Mouse (Mus musculus): ENCODE results near the gene Slc38a4.

Gene Slc38a4

DNA sequence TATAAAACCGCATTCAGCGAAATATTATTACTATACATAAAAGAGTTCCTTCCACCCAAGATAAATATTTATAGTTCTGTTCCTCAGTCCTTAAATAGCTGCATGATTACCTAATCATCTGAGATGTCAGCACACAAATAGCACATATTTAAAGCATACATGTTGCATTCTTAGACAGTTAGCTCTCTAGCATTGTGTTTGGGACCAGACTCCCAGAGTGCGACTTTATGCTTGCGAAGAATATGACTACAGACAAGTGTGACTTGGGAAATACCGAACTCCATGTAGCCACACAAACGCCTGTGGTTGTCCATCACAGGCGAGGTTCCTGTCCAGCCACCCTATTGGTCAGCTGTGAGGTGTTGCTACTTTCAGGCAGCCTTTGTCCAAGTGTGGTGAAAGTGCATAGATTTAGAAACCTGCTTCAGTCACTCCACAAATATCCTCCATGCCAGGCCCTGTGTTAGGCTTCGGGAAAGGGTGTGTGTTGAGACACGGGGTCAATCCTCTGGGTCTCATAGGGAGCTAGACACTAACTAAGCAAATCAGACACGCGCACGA lies 40.6 kb downstream of the Slc38a4 start:
- DNase-seq (ENCODE audit: low read depth, low spot score): no peak

DNA sequence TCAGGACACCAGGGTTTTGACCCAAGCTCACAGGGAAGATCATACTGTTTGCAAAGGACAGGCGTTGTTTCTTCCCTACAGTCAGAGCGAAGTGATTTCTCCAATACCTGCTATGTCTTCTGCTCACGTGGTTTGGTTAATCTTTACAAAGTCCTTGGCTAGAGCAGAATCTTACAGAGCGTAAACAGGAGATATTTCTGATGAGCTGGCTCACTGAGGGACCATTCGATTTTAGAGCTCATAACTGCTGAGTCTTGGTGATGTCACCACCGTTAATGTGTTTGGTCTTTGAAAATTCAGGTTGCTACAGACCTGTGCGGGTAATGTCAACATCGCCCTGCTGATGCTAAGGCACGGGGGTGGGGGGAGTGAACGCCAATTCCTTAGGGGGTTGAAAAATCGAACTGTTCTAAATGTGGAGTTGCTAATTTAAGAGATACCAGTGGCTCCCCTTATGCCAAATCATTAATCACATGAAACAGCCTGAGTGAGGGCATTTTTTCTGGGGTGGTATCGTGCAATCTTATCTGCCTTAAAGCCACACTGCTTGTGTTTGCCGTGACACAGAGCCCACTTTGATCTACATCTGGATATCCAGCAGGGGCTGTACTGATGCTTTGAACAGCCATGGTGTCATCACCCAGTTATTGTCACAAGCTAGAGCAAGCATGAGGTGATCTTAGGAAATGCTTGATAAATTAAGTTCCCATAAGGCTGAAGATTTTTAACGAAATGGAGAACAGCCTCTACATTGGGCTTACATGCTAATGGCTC lies 44.0 kb downstream of the Slc38a4 start:
- no peak for DNase-seq (ENCODE audit: low read depth, low spot score)

DNA sequence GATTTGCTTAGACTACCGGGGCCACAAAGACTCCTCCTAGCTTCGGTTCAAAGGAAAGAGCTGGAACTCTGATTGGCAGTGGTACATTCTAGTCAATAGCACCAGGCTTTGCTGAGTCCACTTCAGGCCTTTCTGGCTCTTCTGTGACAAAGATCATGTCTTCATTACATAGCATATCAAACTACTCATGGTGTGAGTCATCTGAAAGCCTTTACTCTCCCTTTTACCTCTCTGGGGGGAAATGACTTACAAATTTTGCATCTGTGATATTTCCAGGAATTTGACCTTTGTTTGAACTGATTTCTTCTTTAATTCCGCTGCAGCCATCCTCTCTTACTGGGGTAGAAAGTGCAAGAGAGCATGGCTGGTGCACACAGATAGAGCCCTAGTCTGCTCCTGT lies 46.5 kb downstream of the Slc38a4 start:
- no peak for DNase-seq (ENCODE audit: low read depth, low spot score)

DNA sequence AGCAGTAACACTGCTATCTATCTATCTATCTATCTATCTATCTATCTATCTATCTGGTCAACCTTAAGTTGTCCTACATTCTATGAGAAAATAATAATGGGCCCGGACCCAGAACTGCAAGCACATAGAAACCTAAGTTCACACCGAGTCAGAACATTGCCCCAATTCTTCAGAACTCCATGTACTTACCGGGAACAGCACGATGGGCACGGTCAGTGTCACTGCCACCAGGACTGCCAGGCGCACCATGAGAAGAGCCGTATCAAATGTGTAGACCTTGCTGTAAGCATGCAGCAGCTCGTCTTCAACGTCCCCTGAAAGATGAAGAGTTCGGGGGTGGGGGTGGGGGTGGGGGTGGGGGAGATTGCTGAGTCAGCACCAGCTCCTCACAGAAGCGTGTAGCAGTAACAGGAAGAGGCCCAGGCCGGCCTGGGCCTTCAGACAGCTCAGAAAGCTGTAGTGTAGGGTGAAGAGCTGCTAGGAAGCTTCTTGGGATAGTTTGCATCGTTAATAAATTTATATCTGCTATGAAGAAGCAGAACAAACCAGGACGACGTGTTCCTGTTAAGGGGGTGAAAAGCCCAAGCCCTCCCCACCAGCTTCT lies 50.0 kb downstream of the Slc38a4 start:
- DNase-seq (ENCODE audit: low read depth, low spot score): no peak

DNA sequence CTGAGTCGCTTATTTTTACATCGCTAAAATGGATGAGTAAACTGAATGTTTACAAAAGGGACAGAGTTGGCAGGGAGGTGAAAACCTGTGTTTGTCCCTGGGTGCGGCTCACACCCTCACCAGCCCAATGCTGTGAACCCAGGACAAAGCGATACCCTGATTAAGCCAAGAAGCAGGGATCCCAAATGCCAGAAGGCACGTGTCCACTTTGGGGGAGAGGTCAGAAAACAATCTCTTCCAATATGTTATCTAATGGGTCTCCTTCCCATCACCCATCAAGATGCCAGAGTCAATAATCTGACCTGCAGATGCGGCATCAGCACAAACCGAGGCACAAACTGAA lies 51.3 kb downstream of the Slc38a4 start:
- no peak for DNase-seq (ENCODE audit: low read depth, low spot score)

DNA sequence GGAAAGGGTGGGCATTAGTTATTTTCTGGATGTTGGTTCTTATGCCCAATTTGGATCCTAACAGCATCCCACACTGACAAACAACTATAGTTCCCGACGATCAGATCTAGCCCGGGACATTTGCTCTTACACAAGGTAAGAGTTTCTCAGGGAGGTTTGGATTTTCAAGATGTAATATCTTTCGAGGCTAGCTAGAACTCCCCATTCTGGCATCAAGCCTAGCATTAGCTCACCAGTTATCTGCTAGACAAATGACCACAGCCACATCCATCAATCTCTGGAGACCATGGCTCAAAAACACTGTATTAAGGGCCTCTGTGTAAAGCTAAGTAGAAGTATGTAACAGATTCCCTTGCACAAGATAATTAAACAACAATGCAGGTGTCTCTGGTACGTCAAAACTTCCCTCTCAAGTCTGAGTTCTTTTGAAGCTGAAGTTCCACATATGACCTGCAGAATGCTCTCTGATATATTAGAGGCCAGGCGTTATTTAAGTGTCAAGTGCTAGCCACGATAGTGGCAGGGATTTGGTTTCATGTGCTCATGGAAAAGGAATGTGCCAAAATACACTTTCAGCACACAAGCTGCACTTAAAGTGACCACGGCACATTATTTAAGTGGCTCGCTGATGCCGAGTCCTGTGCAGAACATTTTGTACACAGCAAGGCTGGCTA lies 51.8 kb downstream of the Slc38a4 start:
- DNase-seq (ENCODE audit: low read depth, low spot score): no peak

DNA sequence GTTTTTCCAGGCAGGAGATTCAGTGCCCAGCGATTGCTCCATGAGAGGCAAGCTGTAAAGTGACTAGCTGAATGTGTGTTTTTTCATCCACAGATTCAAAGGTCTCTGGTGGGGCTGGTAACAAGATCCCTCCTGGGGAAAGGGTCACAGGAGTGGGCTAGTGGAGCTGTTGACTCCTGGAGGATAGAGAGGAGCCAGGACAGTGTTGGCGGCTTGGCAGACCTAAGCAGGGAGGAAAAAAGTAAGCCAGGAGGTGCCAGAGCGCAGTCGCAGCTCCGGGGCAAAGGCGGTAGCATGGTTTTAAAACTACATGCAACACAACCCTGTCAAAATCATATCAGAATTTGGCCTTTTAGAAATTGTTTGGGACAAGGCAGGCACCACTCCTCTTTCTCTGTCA lies 52.6 kb downstream of the Slc38a4 start:
- DNase-seq (ENCODE audit: low read depth, low spot score): no peak

DNA sequence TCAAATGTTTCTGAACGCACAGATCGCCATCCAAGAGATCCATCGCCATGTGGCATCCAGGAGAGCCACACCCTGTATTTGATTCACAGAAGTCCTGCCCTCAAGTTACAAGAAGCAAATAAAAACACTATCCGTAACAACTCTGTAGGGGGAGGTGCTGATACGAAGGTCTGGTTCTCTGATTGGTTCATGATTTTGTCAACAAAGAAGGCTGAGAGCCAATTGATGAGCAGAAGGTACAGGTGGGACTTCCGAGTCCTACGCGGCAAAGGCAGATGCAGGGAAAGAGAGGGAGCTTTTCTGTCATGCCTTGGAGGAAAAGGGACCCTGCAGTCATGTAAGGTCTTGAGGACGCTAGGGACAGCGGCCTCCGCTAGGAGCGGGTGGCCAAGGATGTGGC lies 53.0 kb downstream of the Slc38a4 start:
- DNase-seq (ENCODE audit: low read depth, low spot score): no peak

DNA sequence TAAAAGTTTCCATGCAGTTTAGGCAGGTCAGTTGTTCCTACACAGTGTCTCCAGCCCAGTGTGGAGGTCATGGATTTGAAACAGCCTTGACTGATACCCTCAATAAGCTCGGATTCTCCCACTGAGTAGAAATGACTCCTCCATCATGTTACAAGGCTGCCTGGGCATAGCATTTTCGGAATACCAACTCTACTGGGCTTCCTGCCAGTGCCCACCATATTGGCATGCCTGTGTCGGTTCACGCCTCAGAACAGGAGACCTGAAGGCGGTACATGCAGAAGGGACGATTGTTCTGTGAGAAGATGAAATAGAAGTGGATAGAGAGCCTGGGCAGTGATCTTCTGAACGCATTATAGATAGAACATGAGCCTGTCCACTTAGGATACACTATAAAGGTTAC lies 53.9 kb downstream of the Slc38a4 start:
- no peak for DNase-seq (ENCODE audit: low read depth, low spot score)

DNA sequence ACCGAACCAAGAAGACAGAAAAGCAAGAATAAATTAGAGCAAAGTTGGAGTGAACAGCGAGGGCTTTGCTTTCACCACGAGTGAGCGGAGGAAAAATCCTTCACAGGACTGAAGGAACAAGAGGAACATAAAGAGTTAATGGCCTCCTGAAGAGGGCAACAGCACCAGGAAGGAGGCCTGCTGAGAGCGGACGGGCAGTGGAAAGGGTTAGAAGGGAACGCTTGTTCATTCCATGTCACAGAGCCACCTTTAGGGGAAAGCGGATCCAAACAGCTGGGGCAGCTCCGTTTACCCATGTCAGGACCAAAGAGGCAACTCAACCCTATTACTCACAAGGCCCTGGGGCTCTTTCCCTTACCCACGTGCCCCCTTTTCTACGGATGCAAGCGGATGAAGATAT lies 54.3 kb downstream of the Slc38a4 start:
- DNase-seq (ENCODE audit: low read depth, low spot score): no peak

DNA sequence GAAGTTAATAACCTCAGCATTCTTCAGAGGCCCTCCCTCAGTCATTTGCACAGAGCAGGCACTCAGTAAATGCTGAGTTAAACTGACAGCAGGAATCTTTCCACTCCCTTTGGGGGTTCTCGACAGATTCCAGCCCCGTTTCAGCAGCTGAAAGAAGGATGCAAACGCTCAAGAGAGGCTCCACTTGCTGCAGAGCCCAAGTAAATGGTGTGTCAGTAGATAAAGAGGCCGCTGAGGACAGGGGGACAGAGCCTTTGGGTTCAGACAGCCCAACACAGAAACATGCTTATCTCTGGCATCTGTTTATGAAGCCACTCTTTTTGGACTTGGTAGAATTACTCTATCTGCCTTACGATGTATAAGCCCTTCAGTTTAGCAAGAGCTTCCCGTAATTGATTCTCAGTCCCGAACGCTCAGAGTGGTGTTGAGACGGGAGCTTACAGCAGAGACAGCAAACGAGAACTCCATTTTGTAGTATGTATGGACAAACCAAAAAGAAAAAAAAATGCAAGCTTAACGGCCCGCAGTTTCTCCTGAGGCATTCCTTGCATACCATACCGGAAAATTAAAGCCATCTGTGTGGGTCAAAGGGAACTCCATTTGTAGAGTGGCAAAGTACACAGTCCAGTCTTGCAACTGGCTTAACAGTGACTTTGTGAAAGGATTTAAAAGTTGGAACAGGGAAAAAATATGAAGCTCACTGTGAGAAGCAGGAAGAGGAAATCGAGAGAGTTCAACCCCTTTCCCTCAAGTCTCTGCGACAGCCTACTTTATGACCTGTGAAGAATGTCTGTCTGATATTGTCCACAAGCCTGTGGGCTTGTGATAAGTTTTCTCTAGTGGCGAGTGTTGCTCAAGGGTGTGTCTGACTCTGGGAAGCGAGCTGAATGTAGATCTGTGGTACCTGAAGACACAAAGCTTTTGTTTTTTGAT lies 55.2 kb downstream of the Slc38a4 start:
- DNase-seq (ENCODE audit: low read depth, low spot score): no peak

DNA sequence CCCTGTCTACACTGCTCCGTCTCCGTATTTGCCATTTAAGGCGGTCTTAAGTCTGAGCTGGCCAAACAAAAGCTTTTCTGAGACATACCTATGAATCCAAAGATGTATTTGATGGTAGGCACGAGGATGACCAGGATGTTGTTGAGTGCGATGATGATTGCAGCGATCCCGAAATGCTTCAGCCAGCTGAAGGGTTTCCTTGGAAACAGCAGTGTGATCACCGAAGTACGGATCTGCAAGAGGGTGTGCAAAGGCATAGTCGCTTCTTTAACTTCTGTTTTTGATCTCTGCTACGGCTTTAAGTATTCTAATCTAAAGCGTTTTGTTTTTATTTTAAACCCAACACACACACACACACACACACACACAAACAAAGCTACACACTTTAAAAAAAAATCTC lies 56.4 kb downstream of the Slc38a4 start:
- no peak for DNase-seq (ENCODE audit: low read depth, low spot score)

DNA sequence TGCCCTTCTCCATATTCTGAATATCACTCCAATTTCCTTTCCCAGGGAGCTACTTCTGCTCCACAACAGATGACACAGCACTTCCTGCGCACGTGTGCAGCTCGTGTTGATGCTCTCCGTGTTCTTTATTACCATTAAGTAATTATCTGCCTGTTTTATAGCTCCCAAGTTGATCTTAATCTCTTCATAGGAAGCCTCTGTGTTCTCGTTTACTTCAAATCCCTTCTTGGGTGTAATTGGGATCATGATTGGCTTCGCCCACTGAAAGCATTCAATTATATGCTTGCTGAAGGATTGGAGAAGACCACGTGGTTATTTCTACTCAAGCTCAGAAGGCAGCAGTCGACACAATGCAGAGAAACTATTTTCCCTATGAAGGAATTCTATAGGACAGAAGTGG lies 70.1 kb downstream of the Slc38a4 start:
- no peak for DNase-seq (ENCODE audit: low read depth, low spot score)

DNA sequence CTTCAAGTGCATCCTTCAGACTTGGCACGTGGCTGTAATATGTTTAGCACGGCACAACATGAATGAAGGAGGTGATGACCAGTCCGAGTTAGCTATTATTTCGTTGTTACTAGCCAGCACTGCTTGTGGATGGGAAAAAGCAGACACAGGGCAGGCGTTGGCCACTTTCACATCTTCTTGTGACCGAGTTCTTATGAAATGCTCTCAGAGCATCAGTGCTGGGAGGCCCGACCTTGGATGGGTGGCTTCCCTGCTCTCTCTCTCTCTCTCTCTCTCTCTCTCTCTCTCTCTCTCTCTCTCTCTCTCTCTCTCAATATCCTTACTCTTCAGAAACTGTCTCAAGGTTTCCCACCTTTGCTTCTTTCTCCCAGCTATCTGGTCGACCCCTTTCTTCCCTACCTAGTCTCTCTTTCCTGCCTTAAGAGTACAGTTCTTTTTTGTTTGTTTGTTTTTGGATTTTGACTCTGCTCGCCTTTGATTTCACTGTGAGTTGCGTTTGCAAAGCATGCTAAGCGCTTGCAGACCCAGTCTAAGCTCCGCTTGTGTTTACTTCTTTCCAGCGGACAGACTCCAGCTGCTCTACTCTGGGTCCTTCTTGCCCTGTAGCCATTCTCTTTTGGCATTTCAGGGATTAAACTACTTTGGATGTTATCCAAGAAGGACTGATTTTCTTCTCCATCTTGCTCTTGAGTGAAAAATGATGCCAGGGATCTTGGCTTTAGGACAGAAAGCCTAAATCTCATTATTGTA lies 72.0 kb downstream of the Slc38a4 start:
- no peak for DNase-seq (ENCODE audit: low read depth, low spot score)

DNA sequence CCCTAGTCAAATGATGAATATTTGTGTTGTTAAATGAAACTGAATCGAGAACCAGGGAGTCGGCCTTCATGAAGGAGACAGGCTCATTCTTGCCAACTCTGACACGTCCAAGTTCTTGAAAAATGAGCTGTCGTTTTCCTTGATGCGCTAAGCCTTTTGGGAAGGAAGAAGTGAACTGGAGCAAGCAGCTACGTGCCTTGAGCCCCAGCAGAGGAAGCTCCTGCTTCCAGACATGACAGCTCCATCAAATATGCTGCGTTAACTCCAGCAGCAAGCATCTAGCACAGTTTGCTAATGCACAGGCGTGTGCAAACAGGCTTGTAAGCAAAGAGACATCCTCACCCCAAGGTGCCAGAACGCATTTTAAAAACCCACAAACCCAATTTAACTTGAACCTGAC lies 80.6 kb downstream of the Slc38a4 start:
- DNase-seq (ENCODE audit: low read depth, low spot score): no peak

DNA sequence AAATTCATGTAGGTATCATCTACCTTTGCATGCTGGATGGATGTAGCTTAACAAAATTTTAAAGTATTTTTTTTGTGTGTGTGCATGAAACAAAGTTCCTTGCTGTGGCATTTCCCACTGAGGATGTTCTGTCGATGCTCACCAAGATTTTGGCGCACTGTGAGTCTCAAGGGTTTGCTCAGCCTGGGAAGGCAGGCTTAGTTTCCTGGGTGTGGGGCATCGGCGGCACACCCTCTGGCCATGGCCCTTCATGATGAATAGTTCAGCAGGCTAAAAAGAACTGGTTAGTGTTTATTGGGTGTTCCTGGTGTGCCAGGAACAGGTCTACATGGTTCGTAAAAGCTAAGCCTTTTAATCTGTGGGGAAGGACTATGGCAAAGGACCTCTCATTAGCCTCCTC lies 81.6 kb downstream of the Slc38a4 start:
- no peak for DNase-seq (ENCODE audit: low read depth, low spot score)

DNA sequence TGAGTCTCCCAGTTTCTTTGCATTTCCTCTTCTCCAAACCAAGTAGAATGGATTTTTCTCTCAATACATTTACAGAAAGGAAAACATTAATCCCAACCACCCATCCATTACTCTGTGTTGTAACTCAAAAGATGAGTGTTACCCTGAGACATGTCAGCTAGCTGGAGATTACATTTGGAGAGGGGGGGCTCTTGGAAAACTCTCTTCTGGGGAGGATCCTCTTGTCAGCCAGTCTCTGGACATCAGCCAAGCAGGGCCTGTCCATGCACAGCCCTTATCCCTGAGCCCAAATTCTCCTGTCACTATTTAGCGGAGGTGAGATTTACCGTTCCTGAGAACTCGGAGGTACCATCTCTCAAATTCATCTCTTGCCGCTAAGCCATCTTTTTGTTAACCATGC lies 82.4 kb downstream of the Slc38a4 start:
- no peak for DNase-seq (ENCODE audit: low read depth, low spot score)

DNA sequence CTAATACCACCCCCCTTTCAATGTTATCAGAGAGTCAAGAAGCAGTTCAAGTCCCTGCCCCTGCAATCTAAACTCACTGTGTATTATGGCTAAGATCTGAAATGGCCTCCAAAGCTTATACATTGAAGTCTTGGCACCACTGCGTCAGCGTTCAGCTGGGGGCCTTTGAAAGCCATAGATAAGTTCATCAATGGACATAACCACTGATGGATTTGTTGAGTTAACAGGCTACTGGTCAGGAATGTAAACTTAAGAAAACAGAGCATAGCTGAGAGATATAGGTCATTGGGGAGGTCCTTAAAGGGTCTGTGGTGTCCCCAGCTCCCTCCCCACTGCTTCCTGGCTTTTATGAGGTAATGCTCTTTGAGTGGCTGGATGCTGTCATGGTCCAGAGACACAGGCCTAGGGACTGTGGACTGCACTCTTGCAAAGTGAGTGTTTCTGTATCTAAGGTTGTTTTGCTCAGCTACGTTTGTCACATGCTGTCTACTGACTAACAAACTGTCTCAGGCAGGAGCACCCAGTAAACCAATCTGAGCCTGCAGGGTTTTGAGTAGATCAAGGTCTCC lies 83.0 kb downstream of the Slc38a4 start:
- DNase-seq (ENCODE audit: low read depth, low spot score): no peak

DNA sequence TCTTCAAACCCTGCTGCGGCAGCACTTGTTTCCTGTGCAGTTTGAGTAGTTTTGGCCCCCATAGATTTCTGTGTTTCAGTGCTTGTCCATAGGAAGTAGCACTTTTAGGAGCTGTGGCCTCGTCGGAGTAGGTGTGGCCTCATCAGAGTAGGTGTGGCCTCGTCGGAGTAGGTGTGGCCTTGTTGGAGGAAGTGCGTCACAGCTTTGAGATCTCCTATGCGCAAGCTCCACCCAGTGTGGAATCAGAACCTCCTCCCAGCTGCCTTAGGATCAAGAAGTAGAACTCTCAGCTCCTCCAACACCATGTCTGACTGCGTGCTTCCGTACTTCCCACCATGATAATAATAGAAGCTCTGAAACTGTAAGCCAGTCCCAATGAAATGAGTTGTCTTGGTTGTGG lies 83.8 kb downstream of the Slc38a4 start:
- no peak for DNase-seq (ENCODE audit: low read depth, low spot score)

DNA sequence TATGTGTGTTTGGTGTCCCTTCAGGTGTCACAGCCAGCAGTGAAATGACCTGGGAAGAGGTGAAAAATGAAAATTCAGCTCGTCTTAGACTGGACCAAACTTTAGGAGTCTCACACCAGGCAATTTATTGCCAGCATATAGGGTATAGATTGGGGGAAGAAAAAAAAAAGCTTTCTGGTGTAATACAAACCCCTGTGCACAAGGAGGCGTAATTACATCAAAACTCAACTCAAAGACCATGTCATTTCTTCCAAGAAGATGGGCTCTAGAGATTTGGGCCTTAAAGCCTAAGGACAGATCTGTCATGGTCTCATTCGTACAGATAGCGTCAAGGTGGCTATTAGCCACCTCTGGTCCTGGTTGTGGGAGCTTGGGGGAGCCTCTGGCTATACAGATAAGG lies 86.0 kb downstream of the Slc38a4 start:
- DNase-seq (ENCODE audit: low read depth, low spot score): no peak

DNA sequence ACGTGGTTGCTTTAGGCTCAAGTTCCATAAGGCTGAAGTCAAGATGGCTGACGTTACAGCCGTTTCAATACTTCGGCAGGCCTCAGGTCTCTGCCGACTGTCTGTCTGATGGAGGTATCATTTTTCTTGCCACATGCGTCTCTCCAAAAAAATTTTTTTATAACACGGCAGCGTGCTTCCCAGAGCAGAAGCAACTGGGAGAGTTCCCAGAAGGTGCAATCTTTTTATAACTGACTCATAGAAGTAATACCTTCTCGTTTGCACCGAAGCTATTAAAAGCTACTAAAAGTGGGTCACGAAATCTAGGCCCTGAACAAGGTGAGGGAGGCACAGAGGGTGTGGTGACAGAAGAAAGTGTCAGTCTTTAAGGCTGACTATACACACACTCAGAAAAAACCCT lies 87.0 kb downstream of the Slc38a4 start:
- DNase-seq (ENCODE audit: low read depth, low spot score): no peak
